Mouse (Mus musculus) brown adipose tissue, adult 24 weeks (tissue): ENCODE data around the gene Gm13285. TPM values are rescaled to one million over a fixed set of nuclear protein-coding genes. Genes with fewer than 3 reads are reported as not detected.
"Not testable (repeated sequence)": the region's sequence is repeated elsewhere in the genome, so short reads cannot be mapped to it uniquely, and the experiment has no call there.

Source experiments
- H3K27ac ChIP-seq: fragments of 200-500 bp; replicated peaks from 2 replicates; pipeline ENCODE4 v1.5.1; 2012; ENCODE audit warnings: low read depth, mild to moderate bottlenecking, low read length
- H3K4me1 ChIP-seq: fragments of 200-500 bp; 2 replicates; pipeline ENCODE4 v1.6.1; 2012; ENCODE audit warnings: low read length, mixed read lengths; ENCODE audit not compliant: control insufficient read depth, insufficient read depth, insufficient read length
- H3K4me3 ChIP-seq: fragments of 200-500 bp; 2 replicates; pipeline ENCODE4 v1.5.1; 2012; ENCODE audit warnings: low read depth, mild to moderate bottlenecking, low read length, moderate library complexity; ENCODE audit not compliant: insufficient read depth
- polyA plus RNA-seq: library from polyadenylated mRNA; stranded (reverse); fragments of >200 nt; gene quantifications from 2 replicates; pipeline ENCODE4 v1.2.4, GENCODE M21; 2012; ENCODE audit not compliant: missing spikeins, insufficient read depth, insufficient read length

Gene Gm13285
- not detected in 2 replicates for polyA plus RNA-seq

GRCm38 (mm10) chr4:88799365-88799764 is at the start of gene Gm13285:
TSS of gene Gm13285 (plus strand) at chr4:88799665.
- H3K27ac ChIP-seq, H3K4me3 ChIP-seq, H3K4me1 ChIP-seq: not testable (repeated sequence)

DNA sequence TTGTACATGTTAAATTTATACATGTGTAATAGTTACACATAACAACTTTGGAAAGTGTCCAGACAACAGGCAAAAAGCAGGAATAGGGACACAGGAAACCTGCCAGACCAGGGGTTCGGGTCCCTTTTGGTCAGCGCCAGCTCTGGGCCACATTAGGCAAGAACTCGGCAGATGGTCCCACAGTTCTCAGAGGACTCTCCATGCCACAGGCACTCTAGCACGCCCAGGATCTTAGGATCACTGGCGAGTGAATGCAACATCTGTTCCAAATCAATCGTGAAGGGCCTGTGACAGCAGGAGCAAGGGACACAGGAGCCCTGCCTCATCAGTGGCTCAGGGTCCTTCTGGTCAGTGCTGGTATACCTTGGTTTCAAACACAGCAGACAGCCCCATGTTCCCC is 49.5 kb upstream of the Gm13285 start:
- no peak overlapping the region for H3K4me3 ChIP-seq
- no peak overlapping the region for H3K27ac ChIP-seq
- H3K4me1 ChIP-seq = no peaks in the 10 kb centered on the region

DNA sequence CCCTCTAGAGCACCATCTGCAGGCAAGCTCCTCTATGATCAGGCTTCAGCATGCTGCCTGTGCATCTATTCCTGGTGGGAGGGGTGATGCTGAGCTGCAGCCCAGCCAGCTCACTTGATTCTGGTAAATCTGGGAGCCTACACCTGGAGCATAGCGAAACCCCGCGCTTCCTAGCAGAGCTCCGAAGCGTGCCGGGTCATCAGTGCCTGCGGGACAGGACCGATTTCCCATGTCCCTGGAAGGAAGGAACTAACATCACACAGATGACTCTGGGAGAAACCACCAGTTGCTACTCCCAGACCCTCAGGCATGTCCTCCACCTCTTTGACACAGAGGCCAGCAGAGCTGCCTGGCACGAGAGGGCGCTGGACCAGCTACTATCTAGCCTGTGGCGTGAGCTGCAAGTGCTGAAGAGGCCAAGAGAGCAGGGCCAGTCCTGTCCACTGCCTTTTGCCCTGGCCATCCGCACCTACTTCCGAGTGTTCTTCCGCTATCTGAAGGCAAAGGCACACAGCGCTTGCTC is 44.6 kb upstream of the Gm13285 start, which contains the start of gene Gm13271:
TSS of gene Gm13271 (plus strand) at position 51 of the 523 bp plus-strand sequence.
- not testable (repeated sequence) for H3K27ac ChIP-seq, H3K4me1 ChIP-seq

DNA sequence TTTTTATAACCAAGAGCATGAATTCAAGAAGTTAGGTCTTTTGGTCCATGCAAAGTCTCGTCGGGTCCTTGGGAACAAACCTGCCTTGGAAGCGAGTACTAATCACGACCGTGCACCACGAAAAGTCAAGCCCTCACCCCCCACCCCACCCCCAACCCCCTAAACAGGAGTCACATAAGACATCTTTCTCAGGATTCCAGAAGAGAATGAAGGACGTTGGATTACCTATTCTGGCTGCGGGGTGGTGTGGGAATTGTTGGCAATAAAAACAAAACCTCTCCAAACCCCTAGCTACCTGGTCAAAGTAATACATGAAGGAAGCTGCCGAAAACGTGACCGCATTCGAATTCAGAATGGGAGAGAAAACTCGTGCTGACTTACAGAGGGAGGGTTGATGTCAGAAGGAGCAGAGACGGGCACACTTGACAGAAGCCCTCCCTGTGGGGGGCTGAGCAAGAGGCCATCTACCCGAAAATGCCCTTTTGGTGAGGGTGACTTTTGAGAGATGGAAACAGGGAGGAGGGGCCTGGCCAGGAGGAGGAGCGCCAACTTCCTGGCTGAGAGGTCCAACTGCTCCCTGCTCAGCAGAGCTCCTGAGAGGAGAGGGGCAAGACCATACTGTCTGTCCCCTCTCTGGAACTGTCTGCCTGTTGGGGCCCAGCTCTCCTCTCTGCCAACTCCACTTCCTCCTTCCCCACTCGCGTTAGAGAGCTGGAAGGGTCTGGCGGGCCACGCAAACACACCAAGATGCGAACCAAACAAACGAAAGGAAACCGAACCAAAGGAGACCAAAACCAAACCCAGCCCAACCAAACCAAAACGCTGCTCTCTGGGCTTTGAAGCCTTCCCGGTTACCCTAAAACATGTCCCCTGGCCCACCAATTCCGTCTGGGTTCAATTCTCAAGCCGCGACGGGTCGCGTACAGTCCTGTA is 42.6 kb upstream of the Gm13285 start:
- Histone ChIP-seq H3K27ac (peak overlapping the region; percentile 71), H3K4me3 (peak overlapping the region; percentile 67)
- not testable (repeated sequence) for H3K4me1 ChIP-seq

More for the DNA sequence above, 44.6 kb upstream of the Gm13285 start, which contains the start of gene Gm13271:
- H3K4me3 ChIP-seq = not testable (repeated sequence)

GRCm38 (mm10) chr4:88757628-88758031 is 41.8 kb upstream of the Gm13285 start:
- peak overlapping the region; percentile 67 for H3K4me3 ChIP-seq
- H3K4me1 ChIP-seq, H3K27ac ChIP-seq: not testable (repeated sequence)

GRCm38 (mm10) chr4:88758751-88759150 is 40.7 kb upstream of the Gm13285 start:
- H3K4me1 ChIP-seq = not testable (repeated sequence)

DNA sequence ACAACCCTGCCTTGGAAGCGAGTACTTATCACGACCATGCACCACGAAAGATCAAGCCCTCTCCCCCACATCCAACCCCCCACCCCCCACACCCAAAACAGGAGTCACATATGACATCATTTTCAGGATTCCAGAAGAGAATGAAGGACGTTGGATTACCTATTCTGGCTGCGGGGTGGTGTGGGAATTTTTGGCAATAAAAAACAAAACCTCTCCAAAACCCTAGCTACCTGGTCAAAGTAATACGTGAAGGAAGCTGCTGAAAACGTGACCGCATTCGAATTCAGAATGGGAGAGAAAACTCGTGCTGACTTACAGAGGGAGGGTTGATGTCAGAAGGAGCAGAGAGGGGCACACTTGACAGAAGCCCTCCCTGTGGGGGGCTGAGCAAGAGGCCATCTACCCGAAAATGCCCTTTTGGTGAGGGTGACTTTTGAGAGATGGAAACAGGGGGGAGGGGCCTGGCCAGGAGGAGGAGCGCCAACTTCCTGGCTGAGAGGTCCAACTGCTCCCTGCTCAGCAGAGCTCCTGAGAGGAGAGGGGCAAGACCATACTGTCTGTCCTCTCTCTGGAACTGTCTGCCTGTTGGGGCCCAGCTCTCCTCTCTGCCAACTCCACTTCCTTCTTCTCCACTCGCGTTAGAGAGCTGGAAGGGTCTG is 39.7 kb upstream of the Gm13285 start, which contains the start of gene Gm13283:
TSS of gene Gm13283 (plus strand) at position 510 of the 659 bp plus-strand sequence.
- Histone ChIP-seq H3K4me3 (peak within 1 kb of the TSS; percentile 56), H3K27ac (peak within 1 kb of the TSS; percentile 47; the same call in 1 of the 2 replicates)
- not testable (repeated sequence) for H3K4me1 ChIP-seq

More at GRCm38 (mm10) chr4:88758751-88759150, 40.7 kb upstream of the Gm13285 start:
- H3K4me3 ChIP-seq, H3K27ac ChIP-seq: not testable (repeated sequence)

- peak overlapping the region; percentile 47; the same call in 1 of the 2 replicates for H3K27ac ChIP-seq
- H3K4me3 ChIP-seq = peak overlapping the region; percentile 56
- H3K4me1 ChIP-seq = not testable (repeated sequence)
Observed at GRCm38 (mm10) chr4:88760431-88760830, 39.0 kb upstream of the Gm13285 start.

GRCm38 (mm10) chr4:88761776-88762175 is 37.7 kb upstream of the Gm13285 start:
- H3K4me3 ChIP-seq, H3K4me1 ChIP-seq, H3K27ac ChIP-seq: not testable (repeated sequence)

DNA sequence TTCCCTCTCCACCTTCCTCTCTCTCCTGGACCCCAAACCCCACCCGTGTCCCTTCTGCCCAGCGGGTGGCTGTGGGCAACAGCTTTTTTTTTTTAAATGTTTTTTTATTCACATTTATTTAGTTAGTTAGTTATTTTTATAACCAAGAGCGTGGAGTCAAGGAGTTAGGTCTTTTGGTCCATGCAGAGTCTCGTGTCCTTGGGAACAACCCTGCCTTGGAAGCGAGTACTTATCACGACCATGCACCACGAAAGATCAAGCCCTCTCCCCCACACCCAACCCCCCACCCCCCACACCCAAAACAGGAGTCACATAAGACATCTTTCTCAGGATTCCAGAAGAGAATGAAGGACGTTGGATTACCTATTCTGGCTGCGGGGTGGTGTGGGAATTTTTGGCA is 37.1 kb upstream of the Gm13285 start:
- not testable (repeated sequence) for H3K4me3 ChIP-seq

DNA sequence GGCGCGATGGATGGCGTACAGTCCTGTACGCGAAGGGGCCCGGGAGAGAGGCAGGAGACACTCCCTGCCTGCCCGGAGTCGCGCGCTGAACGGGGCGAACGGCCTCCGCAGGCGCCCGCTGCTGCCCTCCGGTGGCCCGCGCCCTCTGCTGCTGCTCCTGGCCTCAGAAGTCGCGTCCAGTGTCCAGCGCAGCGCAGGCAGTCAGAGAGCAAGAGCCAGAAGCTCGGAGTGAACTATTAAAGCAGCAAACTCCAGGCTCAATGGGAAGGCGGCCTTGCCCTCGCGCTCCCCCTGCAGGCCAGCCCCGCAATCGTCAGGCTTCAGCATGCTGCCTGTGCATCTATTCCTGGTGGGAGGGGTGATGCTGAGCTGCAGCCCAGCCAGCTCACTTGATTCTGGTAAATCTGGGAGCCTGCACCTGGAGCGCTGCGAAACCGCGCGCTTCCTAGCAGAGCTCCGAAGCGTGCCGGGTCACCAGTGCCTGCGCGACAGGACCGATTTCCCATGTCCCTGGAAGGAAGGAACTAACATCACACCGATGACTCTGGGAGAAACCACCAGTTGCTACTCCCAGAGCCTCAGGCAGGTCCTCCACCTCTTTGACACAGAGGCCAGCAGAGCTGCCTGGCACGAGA is 36.0 kb upstream of the Gm13285 start:
- H3K4me1 ChIP-seq, H3K27ac ChIP-seq: not testable (repeated sequence)
- peak overlapping the region; percentile 44 for H3K4me3 ChIP-seq

More for the DNA sequence above, 37.1 kb upstream of the Gm13285 start:
- H3K4me1 ChIP-seq, H3K27ac ChIP-seq: not testable (repeated sequence)

GRCm38 (mm10) chr4:88773534-88773933 is 25.9 kb upstream of the Gm13285 start, which contains the start of gene Gm13290:
TSS of gene Gm13290 (plus strand) at chr4:88773834.
- not testable (repeated sequence) for H3K4me3 ChIP-seq, H3K27ac ChIP-seq, H3K4me1 ChIP-seq

GRCm38 (mm10) chr4:88776622-88777021 is 22.8 kb upstream of the Gm13285 start, which contains the start of gene Gm13289:
TSS of gene Gm13289 (plus strand) at chr4:88776922.
- H3K4me3 ChIP-seq, H3K4me1 ChIP-seq, H3K27ac ChIP-seq: not testable (repeated sequence)

DNA sequence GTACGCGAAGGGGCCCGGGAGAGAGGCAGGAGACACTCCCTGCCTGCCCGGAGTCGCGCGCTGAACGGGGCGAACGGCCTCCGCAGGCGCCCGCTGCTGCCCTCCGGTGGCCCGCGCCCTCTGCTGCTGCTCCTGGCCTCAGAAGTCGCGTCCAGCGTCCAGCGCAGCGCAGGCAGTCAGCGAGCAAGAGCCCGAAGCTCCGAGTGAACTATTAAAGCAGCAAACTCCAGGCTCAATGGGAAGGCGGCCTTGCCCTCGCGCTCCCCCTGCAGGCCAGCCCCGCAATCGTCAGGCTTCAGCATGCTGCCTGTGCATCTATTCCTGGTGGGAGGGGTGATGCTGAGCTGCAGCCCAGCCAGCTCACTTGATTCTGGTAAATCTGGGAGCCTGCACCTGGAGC is 19.9 kb upstream of the Gm13285 start, which contains the start of gene Gm13272:
TSS of gene Gm13272 (plus strand) at position 301 of the 400 bp plus-strand sequence.
- not testable (repeated sequence) for H3K4me1 ChIP-seq, H3K27ac ChIP-seq, H3K4me3 ChIP-seq
